15 mouse cellular contexts compared by ENCODE assay signal in the genomic region with DNA sequence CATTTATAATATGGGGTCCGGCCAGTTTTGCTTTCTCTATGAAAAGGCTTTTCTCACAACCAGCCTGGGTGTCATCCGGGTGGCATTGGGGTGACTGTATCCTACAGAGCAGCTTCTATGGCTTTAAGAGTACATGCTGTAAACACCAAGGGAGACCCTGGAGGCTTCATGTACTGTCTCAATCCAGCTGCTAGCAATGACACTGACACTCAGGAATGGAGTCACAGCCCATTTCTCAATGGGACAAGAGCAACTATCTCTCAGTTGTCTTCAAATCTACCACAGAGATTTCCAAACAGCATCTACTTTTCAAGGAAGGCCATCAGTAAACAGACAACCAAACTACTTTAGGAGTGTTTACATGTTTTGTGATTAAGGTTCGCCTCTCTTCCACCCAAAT.
"Had no signal": no experiment of that assay in that cellular context is flagged by ENCODE, and none has a peak within 500 bp of the region (broad histone marks: within the 10 kb centered on the region; RNA-seq: fewer than 3 reads in every experiment).

No protein-coding gene starts in this region.

- H3K9me3 ChIP-seq: neural tube, embryonic 15.5 days; stomach, embryonic 15.5 days had no signal

- H3K27ac ChIP-seq: neural tube, embryonic 15.5 days; stomach, embryonic 15.5 days; stomach, postnatal 0 days had no signal

- H3K9ac ChIP-seq: neural tube, embryonic 15.5 days; stomach, embryonic 15.5 days had no signal

- DNase-seq: retina, postnatal 1 day; right cerebral cortex, adult 18-20 months; right cerebral cortex, postnatal 14 days; right cerebral cortex, postnatal 25 days; right cerebral cortex, postnatal 4 days; spleen, adult 18-20 months; thymus, adult 18-20 months; thymus, adult 2 months; thymus, postnatal 14 days; thymus, postnatal 25 days; thymus, postnatal 36 days; thymus, postnatal 4 days had no signal

- H3K4me1 ChIP-seq: neural tube, embryonic 15.5 days; stomach, embryonic 15.5 days had no signal

- H3K36me3 ChIP-seq: neural tube, embryonic 15.5 days; stomach, embryonic 15.5 days had no signal

- H3K27me3 ChIP-seq: neural tube, embryonic 15.5 days; stomach, embryonic 15.5 days had no signal

- H3K4me3 ChIP-seq: neural tube, embryonic 15.5 days; stomach, embryonic 15.5 days had no signal

- H3K4me2 ChIP-seq: neural tube, embryonic 15.5 days; stomach, embryonic 15.5 days had no signal
